Mouse (Mus musculus): ENCODE data around the gene Map2k6.

GRCm38 (mm10) chr11:110511466-110511865, 112.5 kb downstream of the Map2k6 start:
- TF ChIP-seq CTCF (IDR thresholded peaks at IDR 0.05; ENCODE audit: extremely low read depth, insufficient read depth, low read length): no peak
- TF ChIP-seq POLR2A (IDR thresholded peaks at IDR 0.05; ENCODE audit: extremely low read depth, insufficient read depth, low read length): no peak
